Mouse (Mus musculus): ENCODE data around the gene Stab2. TPM values are rescaled to one million over a fixed set of nuclear protein-coding genes. Genes with fewer than 3 reads are reported as not detected.

Stab2 gene
- total and polyA plus RNA-seq, 3 experiments, result 0.09 TPM; not detected in 2

- H3K9ac ChIP-seq (ENCODE audit: insufficient read depth, low read depth), result no peak overlapping the region
- dilution Hi-C loops (cut with MboI; ENCODE audit: extremely low pct_ligation_motif_present, extremely low pct_unique_long_range_greater_than_20kb, low sequenced_read_pairs) (no loop called here), in situ Hi-C loops (cut with MboI; ENCODE audit: low pct_ligation_motif_present, low pct_unique_long_range_greater_than_20kb, low sequenced_read_pairs) (no loop called here)
- peaks cover 0 to 8% of the 10 kb centered on the region in 2 experiments for H3K36me3 ChIP-seq (replicated peaks in 1 of 2; ENCODE audit: control insufficient read depth in 1 of 2, insufficient read depth in 1 of 2, low read length in 1 of 2)
- H3K4me1 ChIP-seq (ENCODE audit: control insufficient read depth in 1 of 2, insufficient read depth in 2 of 2), result peaks cover 2 to 16% of the 10 kb centered on the region in 2 experiments; a peak in 1 of 4 replicates
- TF ChIP-seq RAD21 (IDR thresholded peaks at IDR 0.05; ENCODE audit: low read depth, low read length), result no peak
- no peak for TF ChIP-seq CHD1 (IDR thresholded peaks at IDR 0.05; ENCODE audit: low read depth, low read length)
- TF ChIP-seq ZKSCAN1 (IDR thresholded peaks at IDR 0.05; ENCODE audit: borderline replicate concordance, low read depth, low read length), result no peak
- TF ChIP-seq TBP (conservative IDR thresholded peaks at IDR 0.05; ENCODE audit: low read depth, low read length), result no peak
- no peak for TF ChIP-seq ETS1 (conservative IDR thresholded peaks at IDR 0.05; ENCODE audit: low read depth, low read length)
- TF ChIP-seq MXI1 (IDR thresholded peaks at IDR 0.05; ENCODE audit: low read depth, low read length), result no peak
- no peak for TF ChIP-seq PAX5 (IDR thresholded peaks at IDR 0.05; ENCODE audit: low read length)
- no peak for TF ChIP-seq CTCF (conservative IDR thresholded peaks at IDR 0.05 in 1 of 2, IDR thresholded peaks at IDR 0.05 in 1 of 2; ENCODE audit: low read depth in 2 of 2, low read length in 2 of 2)
- TF ChIP-seq JUND (conservative IDR thresholded peaks at IDR 0.05; ENCODE audit: low read depth, low read length), result no peak
- TF ChIP-seq ZNF384 (IDR thresholded peaks at IDR 0.05; ENCODE audit: low read depth, low read length), result no peak
- TF ChIP-seq BHLHE40 (IDR thresholded peaks at IDR 0.05; ENCODE audit: low read depth, low read length), result no peak
- TF ChIP-seq NELFE (IDR thresholded peaks at IDR 0.05; ENCODE audit: low read depth, low read length), result no peak
- no peak for TF ChIP-seq TCF12 (IDR thresholded peaks at IDR 0.05; ENCODE audit: low read depth, low read length)
- TF ChIP-seq KAT2A (IDR thresholded peaks at IDR 0.05; ENCODE audit: insufficient replicate concordance, low read length), result no peak
- TF ChIP-seq POLR2AphosphoS2 (IDR thresholded peaks at IDR 0.05; ENCODE audit: low read depth, low read length), result no peak
- TF ChIP-seq ZC3H11A (IDR thresholded peaks at IDR 0.05; ENCODE audit: low read depth, low read length), result no peak
- TF ChIP-seq MAX (IDR thresholded peaks at IDR 0.05; ENCODE audit: low read length), result no peak
- TF ChIP-seq SIN3A (IDR thresholded peaks at IDR 0.05; ENCODE audit: low read length), result no peak
- no peak for TF ChIP-seq GABPA (IDR thresholded peaks at IDR 0.05; ENCODE audit: insufficient replicate concordance, low read depth, low read length)
- TF ChIP-seq ZMIZ1 (IDR thresholded peaks at IDR 0.05; ENCODE audit: low read depth, low read length), result no peak
- no peak for DNase-seq (ENCODE audit: extremely low read depth)
- no peak overlapping the region for H3K4me2 ChIP-seq (ENCODE audit: insufficient read depth, low read depth, poor library complexity, severe bottlenecking)
- H3K27ac ChIP-seq (ENCODE audit: insufficient read depth, low read depth), result no peak overlapping the region
- H3K9me3 ChIP-seq (replicated peaks; ENCODE audit: low read length), result no peaks in the 10 kb centered on the region
- H3K4me3 ChIP-seq (replicated peaks in 1 of 3; ENCODE audit: low read depth in 2 of 3, low read length in 2 of 3, poor library complexity in 1 of 3), result no peak overlapping the region
- no peaks in the 10 kb centered on the region for H3K79me2 ChIP-seq (replicated peaks; ENCODE audit: control insufficient read depth, extremely low read depth, insufficient read depth, poor library complexity, severe bottlenecking)
- H3K27me3 ChIP-seq (replicated peaks), result no peaks in the 10 kb centered on the region
These were observed 158.7 kb downstream of the Stab2 start for GRCm38 (mm10) chr10:86849087-86849486.

DNA sequence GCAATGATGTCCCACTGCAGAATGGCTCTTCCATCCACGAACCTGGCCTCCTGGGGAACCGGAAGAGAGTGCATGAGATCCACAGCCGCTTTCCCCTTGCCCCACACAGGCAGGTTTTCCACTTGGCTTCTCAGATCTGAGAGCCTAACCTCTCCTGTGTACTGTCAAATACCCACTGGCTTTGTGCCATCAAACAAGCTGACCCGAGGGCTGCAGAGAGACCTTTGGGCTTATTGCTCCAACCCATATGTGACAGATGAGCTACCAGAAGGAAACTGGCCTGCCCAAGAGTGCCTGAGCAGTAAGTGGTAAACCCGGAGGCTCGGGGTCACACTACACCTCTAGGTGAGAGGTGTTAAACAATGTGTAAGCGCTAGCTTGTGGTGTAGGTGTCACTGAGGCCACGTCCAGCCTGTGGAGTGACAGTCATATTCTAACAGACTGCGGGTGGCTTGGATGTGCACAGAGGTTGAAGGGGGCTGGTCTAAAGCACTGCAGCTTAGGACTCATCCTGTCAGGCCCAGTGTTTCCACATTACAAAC lies 160.8 kb downstream of the Stab2 start:
- Histone ChIP-seq H3K9ac (ENCODE audit: insufficient read depth, low read depth) (no peak overlapping the region), H3K4me1 (ENCODE audit: control insufficient read depth in 1 of 2, insufficient read depth in 2 of 2) (peaks cover 2 to 27% of the 10 kb centered on the region in 2 experiments; a peak in 2 of 4 replicates), H3K79me2 (replicated peaks; ENCODE audit: control insufficient read depth, extremely low read depth, insufficient read depth, poor library complexity, severe bottlenecking) (no peaks in the 10 kb centered on the region), H3K27ac (ENCODE audit: insufficient read depth, low read depth) (no peak overlapping the region), H3K27me3 (replicated peaks) (no peaks in the 10 kb centered on the region), H3K36me3 (replicated peaks in 1 of 2; ENCODE audit: control insufficient read depth in 1 of 2, insufficient read depth in 1 of 2, low read length in 1 of 2) (peaks cover 0 to 20% of the 10 kb centered on the region in 2 experiments), H3K9me3 (replicated peaks; ENCODE audit: low read length) (no peaks in the 10 kb centered on the region), H3K4me3 (replicated peaks in 1 of 3; ENCODE audit: low read depth in 2 of 3, low read length in 2 of 3, poor library complexity in 1 of 3) (no peak overlapping the region), H3K4me2 (ENCODE audit: insufficient read depth, low read depth, poor library complexity, severe bottlenecking) (no peak overlapping the region)
- no peak for DNase-seq (ENCODE audit: extremely low read depth)
- in situ Hi-C loops (cut with MboI; ENCODE audit: low pct_ligation_motif_present, low pct_unique_long_range_greater_than_20kb, low sequenced_read_pairs) (no loop called here), dilution Hi-C loops (cut with MboI; ENCODE audit: extremely low pct_ligation_motif_present, extremely low pct_unique_long_range_greater_than_20kb, low sequenced_read_pairs) (no loop called here)
- TF ChIP-seq SIN3A (IDR thresholded peaks at IDR 0.05; ENCODE audit: low read length) (no peak), ZKSCAN1 (IDR thresholded peaks at IDR 0.05; ENCODE audit: borderline replicate concordance, low read depth, low read length) (no peak)
